Mouse (Mus musculus): ENCODE measurements around the gene Mt3. TPM values are rescaled to one million over a fixed set of nuclear protein-coding genes. Genes with fewer than 3 reads are reported as not detected.
"Not testable (repeated sequence)": the region's sequence is repeated elsewhere in the genome, so short reads cannot be mapped to it uniquely, and the experiment has no call there.

Mt3 gene
- total RNA-seq, 2 experiments from 2014 or later: 854 to 931 TPM

GRCm38 (mm10) chr8:94140266-94140795 is 12.1 kb upstream of the Mt3 start:
- no peak for DNase-seq (ENCODE audit: low spot score in 2 of 2)
- intact Hi-C loops (cut with DNase I): no loop called here

- DNase-seq (ENCODE audit: low spot score in 2 of 2): no peak
- intact Hi-C loops (cut with DNase I): no loop called here
Measured at GRCm38 (mm10) chr8:94148236-94148635, 4.2 kb upstream of the Mt3 start.

GRCm38 (mm10) chr8:94150925-94151324 is 1.5 kb upstream of the Mt3 start:
- intact Hi-C loops (cut with DNase I): no loop called here
- DNase-seq (ENCODE audit: low spot score in 2 of 2): no peak

DNA sequence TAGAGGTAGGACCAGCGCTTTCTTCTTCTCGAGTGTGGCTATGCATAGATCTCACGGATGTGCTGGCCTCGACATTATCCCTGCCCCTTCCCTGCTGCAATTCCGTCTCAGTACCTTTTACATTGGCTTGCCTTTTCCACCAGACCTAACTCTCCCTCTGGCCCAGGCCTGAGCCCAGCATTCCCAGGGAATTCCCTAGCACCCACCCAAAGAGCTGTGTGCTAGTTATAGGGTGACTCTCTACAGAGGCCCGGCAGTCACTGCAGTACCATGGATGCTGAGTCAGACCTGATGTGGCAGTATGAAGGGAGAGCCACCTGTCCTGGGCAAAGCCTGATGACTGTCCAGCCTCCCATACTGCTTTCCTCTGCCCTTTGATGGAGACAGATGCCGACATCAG is 1.0 kb downstream of the Mt3 start:
- peak; percentile 56 to 64 for DNase-seq (ENCODE audit: low spot score in 2 of 2)
- intact Hi-C loops (cut with DNase I): loop anchor here (2.0 kb wide), 1 partner anchor 55 kb away; the partner anchor contains the start of gene Bbs2

DNA sequence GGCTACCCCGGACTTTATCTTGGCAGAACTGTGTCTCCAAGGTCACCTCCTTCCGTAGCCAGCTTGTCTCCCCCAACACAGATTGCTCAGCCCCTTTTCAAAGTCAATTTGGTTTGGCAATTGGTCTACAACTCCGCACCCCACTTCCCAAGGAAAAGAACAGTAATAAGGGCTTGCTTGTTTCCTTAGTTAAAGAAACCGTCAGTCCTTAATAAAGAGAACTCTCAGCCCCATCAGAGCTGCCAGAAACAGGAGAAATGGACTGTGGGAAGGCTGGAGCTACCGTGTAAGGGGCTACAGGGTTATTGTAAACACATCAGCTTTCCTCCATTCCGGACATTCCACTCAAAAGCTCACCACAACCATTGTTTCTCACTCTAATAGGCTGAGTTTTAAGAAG is 2.1 kb downstream of the Mt3 start:
- peak in 1 of 2 experiments; percentile 17 for DNase-seq (ENCODE audit: low spot score in 2 of 2)
- intact Hi-C loops (cut with DNase I): no loop called here

DNA sequence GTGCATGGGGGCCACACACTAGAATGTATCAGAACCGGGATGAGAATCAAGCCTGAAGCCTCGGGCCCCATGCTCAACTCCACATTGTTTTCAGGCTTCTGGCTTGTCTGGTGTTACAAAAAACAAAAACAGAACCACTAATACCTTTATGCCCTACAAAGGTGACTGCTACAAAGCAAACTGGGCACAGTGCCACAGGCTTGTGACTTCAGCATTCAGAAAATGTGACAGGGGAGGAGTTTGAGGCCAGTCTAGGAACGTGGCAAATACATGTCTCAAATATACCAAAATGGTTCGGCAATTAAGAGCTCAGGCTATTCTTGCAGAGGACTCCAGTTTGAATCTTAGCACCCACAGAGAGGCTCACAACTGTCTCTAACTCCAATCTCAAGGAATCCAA is 3.7 kb downstream of the Mt3 start:
- no peak for DNase-seq (ENCODE audit: low spot score in 2 of 2)
- intact Hi-C loops (cut with DNase I): no loop called here

GRCm38 (mm10) chr8:94165772-94166171 is 13.4 kb downstream of the Mt3 start:
- intact Hi-C loops (cut with DNase I): loop anchor here (5.0 kb wide), 1 partner anchor 63 kb away; no protein-coding TSS in a partner anchor
- not testable (repeated sequence) for DNase-seq (ENCODE audit: low spot score in 2 of 2)

GRCm38 (mm10) chr8:94167244-94167643 is 14.8 kb downstream of the Mt3 start:
- intact Hi-C loops (cut with DNase I): loop anchor here (1.0 to 5.0 kb wide), 2 partner anchors 32 to 65 kb away; no protein-coding TSS in a partner anchor
- DNase-seq (ENCODE audit: low spot score in 2 of 2): peak; percentile 86 to 92

DNA sequence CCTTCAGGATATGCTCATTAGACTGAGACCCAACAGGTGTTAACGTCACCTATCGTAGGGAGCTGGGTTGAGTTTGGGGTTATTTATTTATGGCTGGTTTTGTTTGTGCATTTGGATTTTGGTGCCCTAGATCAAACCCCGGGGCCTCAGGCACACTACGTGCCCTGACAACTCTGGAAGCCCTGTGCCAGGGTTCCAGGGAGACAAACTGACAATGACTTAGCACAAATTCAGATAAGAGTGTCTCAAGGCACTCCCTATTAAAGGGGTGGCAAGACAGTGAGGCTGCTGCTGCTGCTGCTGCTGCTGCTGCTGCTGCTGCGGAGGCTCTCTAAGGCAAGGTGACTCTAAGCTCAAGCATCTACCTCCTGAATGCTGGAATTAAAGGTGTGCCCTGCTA is 17.1 kb downstream of the Mt3 start:
- no peak for DNase-seq (ENCODE audit: low spot score in 2 of 2)
- intact Hi-C loops (cut with DNase I): loop anchor here (5.0 kb wide), 1 partner anchor 67 kb away; no protein-coding TSS in a partner anchor

GRCm38 (mm10) chr8:94171321-94171755 is 18.9 kb downstream of the Mt3 start:
- peak; percentile 54 to 60 for DNase-seq (ENCODE audit: low spot score in 2 of 2)

DNA sequence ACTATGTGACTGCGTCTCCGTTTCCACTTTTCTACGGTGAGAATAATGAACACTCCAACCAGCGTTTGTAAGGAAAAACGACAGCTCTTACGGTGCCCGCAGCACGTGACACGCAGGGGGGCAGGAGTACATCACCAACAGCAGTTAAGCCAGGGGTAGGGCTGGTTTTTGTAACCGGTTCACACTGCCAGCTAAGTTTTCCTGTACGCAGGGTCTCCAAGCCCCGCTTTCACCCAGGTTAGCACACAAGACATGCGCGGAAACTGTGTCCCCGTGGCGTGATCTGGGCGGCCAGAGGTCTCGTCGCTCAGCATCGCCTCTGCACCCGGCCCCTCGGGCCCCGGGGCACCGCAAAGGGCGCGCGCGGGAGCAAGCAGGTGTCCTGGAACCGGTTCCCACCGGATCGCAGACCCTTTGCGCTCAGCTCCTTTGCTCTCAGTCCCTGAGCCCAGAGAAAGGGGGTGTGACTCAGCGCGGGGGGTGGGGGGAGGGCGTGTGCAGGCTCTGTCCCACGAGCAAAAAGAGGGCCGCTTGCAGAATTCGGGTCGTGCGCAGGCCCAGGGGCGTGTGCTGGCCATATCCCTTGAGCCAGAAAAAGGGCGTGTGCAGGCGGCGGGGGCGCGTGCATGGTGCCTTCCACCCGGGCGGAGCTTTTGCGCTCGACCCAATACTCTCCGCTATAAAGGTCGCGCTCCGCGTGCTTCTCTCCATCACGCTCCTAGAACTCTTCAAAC is 19.8 kb downstream of the Mt3 start, which contains the start of gene Mt2:
Gene Mt2, plus strand, starts transcription at position 590 of the 734 bp plus-strand sequence.
- intact Hi-C loops (cut with DNase I): no loop called here
- peak; percentile 61 to 68 for DNase-seq (ENCODE audit: low spot score in 2 of 2)

More at GRCm38 (mm10) chr8:94171321-94171755, 18.9 kb downstream of the Mt3 start:
- intact Hi-C loops (cut with DNase I): no loop called here

DNA sequence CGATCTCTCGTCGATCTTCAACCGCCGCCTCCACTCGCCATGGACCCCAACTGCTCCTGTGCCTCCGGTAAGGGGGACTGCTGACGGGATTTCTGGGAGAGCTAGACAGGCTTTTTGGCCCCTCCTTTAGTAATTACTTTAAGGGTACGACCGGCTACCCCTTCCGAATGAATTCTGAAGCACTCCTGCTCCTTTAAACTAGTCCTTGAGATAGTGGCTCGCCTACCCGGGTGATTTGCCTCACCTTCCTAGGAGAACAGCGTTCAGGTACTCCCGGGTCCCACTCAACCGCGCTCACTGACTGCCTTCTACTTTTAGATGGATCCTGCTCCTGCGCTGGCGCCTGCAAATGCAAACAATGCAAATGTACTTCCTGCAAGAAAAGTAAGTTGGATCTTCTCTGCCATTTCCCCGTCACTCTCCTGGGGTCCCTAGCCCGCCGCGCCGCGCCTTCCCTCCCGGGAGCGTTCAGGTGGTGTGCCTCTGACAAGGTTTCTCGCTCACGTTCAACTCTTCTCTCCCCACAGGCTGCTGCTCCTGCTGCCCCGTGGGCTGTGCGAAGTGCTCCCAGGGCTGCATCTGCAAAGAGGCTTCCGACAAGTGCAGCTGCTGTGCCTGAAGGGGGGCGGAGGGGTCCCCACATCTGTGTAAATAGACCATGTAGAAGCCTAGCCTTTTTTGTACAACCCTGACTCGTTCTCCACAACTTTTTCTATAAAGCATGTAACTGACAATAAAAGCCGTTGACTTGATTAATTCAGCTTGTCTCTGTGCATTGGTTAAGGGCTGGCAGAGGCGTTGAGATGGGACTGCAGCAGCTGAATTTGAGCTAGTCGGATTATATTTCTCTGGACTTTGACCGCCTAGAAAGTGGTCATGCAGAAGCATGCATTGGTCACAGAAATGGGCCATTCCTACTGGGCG is 20.7 kb downstream of the Mt3 start:
- intact Hi-C loops (cut with DNase I): no loop called here
- DNase-seq (ENCODE audit: low spot score in 2 of 2): no peak

DNA sequence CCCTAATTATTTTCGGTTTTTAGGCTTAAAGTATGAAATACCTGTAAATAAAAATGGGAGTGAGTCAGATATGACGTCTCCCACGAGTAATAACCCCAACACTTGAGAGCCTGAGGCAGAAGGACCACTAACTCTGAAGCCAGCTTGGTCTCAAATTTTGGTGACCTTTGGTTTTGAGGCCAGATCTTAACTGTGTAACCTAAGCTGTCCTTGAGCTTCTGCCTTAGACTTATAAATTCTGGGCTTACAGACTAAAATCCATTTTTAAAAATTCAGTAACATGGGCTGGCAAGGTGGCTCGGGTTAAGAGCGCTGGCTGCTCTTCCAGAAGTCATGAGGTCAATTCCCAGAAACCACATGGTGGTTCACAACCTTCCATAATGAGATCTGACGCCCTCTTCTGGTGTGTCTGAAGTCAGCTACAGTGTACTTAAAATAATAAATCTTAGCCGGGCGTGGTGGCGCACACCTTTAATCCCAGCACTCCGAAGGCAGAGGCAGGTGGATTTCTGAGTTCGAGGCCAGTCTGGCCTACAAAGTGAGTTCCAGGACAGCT is 21.5 kb downstream of the Mt3 start:
- no peak for DNase-seq (ENCODE audit: low spot score in 2 of 2)
- intact Hi-C loops (cut with DNase I): no loop called here

- intact Hi-C loops (cut with DNase I): no loop called here
- DNase-seq (ENCODE audit: low spot score in 2 of 2): no peak
Measured at GRCm38 (mm10) chr8:94174619-94175213, 22.3 kb downstream of the Mt3 start.

DNA sequence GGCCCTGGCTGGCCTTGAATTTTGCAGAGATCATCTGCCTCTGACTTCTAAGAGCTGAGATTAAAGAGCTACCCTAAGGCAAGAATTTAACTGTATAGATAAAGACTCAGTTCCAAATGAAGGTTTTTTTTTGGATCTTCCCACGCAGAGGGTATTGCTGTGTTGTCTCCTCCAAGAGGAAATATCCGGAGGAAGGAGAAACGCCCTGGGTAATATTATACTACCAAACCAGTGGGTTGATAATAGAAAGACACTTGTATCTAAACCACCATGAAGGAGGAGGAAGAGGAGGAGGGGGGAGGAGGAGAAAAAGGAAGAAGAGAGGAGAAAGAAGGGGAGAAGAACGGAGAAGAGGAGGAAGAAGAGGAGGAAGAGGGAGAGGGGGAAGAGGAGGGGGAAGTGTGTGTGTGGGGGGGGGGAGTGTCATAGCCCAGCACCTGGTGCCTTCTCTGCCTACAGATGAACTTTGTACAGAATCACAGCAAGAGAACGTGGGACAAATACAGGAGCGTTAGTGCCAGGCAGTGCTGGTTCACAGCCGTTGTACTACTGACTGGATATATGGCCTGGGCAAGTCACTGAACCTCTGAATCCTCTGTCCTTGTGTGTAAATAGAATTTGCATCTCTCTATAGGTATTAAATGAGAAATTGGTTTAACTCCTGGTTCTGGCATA is 25.4 kb downstream of the Mt3 start:
- no peak for DNase-seq (ENCODE audit: low spot score in 2 of 2)
- intact Hi-C loops (cut with DNase I): no loop called here

- DNase-seq (ENCODE audit: low spot score in 2 of 2): peak; percentile 87 to 90
- intact Hi-C loops (cut with DNase I): no loop called here
Measured at GRCm38 (mm10) chr8:94178857-94179712, 26.7 kb downstream of the Mt3 start, which contains the start of gene Mt1. TSS of gene Mt1 (plus strand) at chr8:94179082.

DNA sequence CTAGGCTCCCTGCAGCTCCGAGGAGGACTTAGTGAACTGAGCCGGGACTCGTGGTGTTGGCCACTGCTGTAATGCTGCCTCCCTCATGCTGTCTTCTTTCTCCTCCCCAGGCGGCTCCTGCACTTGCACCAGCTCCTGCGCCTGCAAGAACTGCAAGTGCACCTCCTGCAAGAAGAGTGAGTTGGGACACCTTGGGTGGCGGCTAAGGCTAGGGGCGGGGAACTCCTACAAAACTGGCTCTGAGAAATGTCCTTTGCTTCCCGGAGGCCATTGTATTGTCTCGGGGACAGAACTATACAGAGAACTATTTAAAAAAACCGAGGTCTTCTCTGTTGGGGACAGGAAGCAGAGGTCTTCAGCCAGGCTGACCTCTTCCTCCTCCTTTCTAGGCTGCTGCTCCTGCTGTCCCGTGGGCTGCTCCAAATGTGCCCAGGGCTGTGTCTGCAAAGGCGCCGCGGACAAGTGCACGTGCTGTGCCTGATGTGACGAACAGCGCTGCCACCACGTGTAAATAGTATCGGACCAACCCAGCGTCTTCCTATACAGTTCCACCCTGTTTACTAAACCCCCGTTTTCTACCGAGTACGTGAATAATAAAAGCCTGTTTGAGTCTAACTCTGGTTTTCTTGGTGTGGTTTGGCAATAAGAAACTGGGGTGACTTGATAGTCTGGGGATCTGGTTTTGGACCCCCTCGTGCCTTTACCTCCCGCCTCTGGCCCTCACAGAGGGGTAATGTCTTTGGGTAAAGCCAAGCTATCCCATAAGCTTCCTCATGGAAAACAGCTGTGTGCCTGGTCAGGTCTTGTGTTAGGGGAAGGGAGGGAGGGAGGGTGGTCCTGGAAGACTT is 27.5 kb downstream of the Mt3 start:
- DNase-seq (ENCODE audit: low spot score in 2 of 2): peak in 1 of 2 experiments; percentile 20
- intact Hi-C loops (cut with DNase I): no loop called here

Data from left cerebral cortex, postnatal 36 days (tissue).